Mouse (Mus musculus): Measurements from ENCODE around the gene Hunk.

Gene Hunk

GRCm38 (mm10) chr16:90437276-90437675, 51.5 kb downstream of the Hunk start:
- no peak for DNase-seq (ENCODE audit: low spot score)

GRCm38 (mm10) chr16:90439493-90439892, 53.7 kb downstream of the Hunk start:
- DNase-seq (ENCODE audit: low spot score) = no peak

GRCm38 (mm10) chr16:90440654-90441053, 54.8 kb downstream of the Hunk start:
- no peak for DNase-seq (ENCODE audit: low spot score)

GRCm38 (mm10) chr16:90442991-90443390, 57.2 kb downstream of the Hunk start:
- DNase-seq (ENCODE audit: low spot score) = no peak

- DNase-seq (ENCODE audit: low spot score) = no peak
These were observed 67.4 kb downstream of the Hunk start for GRCm38 (mm10) chr16:90453197-90453596.

GRCm38 (mm10) chr16:90456495-90457125, 70.8 kb downstream of the Hunk start:
- no peak for DNase-seq (ENCODE audit: low spot score)

GRCm38 (mm10) chr16:90458899-90459610, 73.2 kb downstream of the Hunk start:
- no peak for DNase-seq (ENCODE audit: low spot score)

GRCm38 (mm10) chr16:90461304-90461905, 75.6 kb downstream of the Hunk start:
- no peak for DNase-seq (ENCODE audit: low spot score)

- DNase-seq (ENCODE audit: low spot score) = no peak
These were observed 77.0 kb downstream of the Hunk start for GRCm38 (mm10) chr16:90462728-90463275.

GRCm38 (mm10) chr16:90465154-90465553, 79.3 kb downstream of the Hunk start:
- no peak for DNase-seq (ENCODE audit: low spot score)

- DNase-seq (ENCODE audit: low spot score) = no peak
These were observed 82.5 kb downstream of the Hunk start for GRCm38 (mm10) chr16:90468286-90468685.

GRCm38 (mm10) chr16:90475701-90476229, 90.0 kb downstream of the Hunk start:
- DNase-seq (ENCODE audit: low spot score) = no peak

GRCm38 (mm10) chr16:90481612-90482011, 95.8 kb downstream of the Hunk start:
- no peak for DNase-seq (ENCODE audit: low spot score)

- no peak for DNase-seq (ENCODE audit: low spot score)
These were observed 97.5 kb downstream of the Hunk start for GRCm38 (mm10) chr16:90483341-90483740.

GRCm38 (mm10) chr16:90485125-90485524, 99.3 kb downstream of the Hunk start:
- no peak for DNase-seq (ENCODE audit: low spot score)

GRCm38 (mm10) chr16:90485599-90485998, 99.8 kb downstream of the Hunk start:
- no peak for DNase-seq (ENCODE audit: low spot score)

GRCm38 (mm10) chr16:90490066-90490465, 104.3 kb downstream of the Hunk start:
- DNase-seq (ENCODE audit: low spot score) = no peak

GRCm38 (mm10) chr16:90491898-90492499, 106.2 kb downstream of the Hunk start:
- no peak for DNase-seq (ENCODE audit: low spot score)

- no peak for DNase-seq (ENCODE audit: low spot score)
These were observed 111.1 kb downstream of the Hunk start for GRCm38 (mm10) chr16:90496930-90497329.

- DNase-seq (ENCODE audit: low spot score) = no peak
These were observed 112.1 kb downstream of the Hunk start for GRCm38 (mm10) chr16:90497749-90498464.

- DNase-seq (ENCODE audit: low spot score) = no peak
These were observed 115.0 kb downstream of the Hunk start for GRCm38 (mm10) chr16:90500809-90501208.

GRCm38 (mm10) chr16:90505252-90505651, 119.4 kb downstream of the Hunk start:
- DNase-seq (ENCODE audit: low spot score) = no peak
